Mouse (Mus musculus): ENCODE measurements around the gene Tat. TPM values are rescaled to one million over a fixed set of nuclear protein-coding genes. Genes with fewer than 3 reads are reported as not detected.

Gene Tat
- polyA plus RNA-seq (2015; fragmentation: Nextera tagmentation; extraction: Ambion mirVana), result not detected in 2 replicates

DNA sequence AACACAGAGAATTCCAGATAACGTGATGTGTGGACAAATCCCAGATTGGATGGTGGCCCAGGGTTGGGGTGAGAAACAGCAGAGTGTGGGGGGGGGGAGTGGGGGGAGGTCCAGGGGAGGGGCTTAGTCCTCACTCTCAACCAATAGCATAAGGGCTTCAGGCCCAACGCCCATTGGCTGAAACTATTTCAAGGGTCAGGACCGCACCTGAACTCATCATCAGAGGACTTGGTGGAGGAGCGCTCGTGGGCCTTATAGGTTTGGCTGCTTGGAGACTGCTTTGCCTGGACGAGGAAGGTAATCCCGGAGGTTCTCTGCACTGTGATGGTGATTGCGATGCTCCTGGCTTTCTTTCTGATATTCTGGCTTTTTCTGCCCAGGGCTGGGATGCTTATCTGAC is at the start of gene Tat:
Tat (plus strand) TSS at position 214 of the 400 bp plus-strand sequence.
- no peak for ATAC-seq
- no peaks in the 10 kb centered on the region for H3K9me3 ChIP-seq (replicated peaks)
- no peak within 1 kb of the TSS for H3K4me2 ChIP-seq

DNA sequence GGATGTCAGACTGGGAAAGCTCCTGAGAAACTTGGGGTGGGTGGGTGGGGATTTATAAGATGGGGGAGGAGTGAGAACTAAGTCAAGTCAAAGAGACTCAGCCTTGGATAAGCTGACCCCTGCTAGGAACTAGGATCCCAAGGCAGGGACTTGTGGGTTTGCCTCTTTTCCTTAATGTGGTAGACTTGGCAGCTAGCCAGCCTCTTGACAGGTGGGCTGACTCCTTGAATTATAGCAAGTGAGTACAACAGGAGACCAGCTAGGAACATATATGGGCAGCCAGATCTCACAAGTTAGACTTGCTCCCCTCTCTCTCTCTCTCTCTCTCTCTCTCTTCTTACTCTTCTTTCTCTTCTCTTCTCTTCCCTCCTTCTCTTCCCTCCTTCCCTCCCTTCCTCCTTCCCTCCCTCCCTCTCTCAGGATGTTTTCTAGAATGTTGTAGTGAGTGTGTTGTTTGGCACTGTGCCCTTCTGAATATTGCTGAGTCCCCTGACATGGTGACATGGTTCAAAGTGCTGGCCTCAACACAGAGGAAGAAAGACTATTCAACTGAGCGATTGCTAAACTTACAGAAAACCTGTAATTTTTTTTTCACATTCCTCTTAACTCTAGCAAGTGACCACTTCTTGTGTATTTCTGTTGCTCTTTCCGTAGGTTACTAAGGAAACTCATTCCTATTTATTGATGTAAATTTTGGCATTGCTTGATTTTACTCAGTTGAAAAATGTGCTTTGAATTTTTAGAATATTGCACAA is 48.5 kb upstream of the Tat start:
- Histone ChIP-seq H3K27me3 (no peaks in the 10 kb centered on the region), H3K4me1 (no peaks in the 10 kb centered on the region), H3K4me3 (no peak overlapping the region), H3K9me3 (replicated peaks) (no peaks in the 10 kb centered on the region), H3K4me2 (no peak overlapping the region), H3K9ac (no peak overlapping the region), H3K36me3 (ENCODE audit: poor library complexity, severe bottlenecking) (peaks cover 56% of the 10 kb centered on the region), H3K27ac (no peak overlapping the region)
- ATAC-seq, result no peak
- 92% methylated on average over 2 of the region's 2 CpGs for WGBS

More for the DNA sequence above, at the start of gene Tat:
- Histone ChIP-seq H3K27ac (no peak within 1 kb of the TSS), H3K27me3 (no peaks in the 10 kb centered on the region), H3K36me3 (ENCODE audit: poor library complexity, severe bottlenecking) (no peaks in the 10 kb centered on the region), H3K4me3 (no peak within 1 kb of the TSS), H3K4me1 (no peaks in the 10 kb centered on the region), H3K9ac (no peak within 1 kb of the TSS)
- WGBS, result 86% methylated on average over 8 of the region's 8 CpGs

DNA sequence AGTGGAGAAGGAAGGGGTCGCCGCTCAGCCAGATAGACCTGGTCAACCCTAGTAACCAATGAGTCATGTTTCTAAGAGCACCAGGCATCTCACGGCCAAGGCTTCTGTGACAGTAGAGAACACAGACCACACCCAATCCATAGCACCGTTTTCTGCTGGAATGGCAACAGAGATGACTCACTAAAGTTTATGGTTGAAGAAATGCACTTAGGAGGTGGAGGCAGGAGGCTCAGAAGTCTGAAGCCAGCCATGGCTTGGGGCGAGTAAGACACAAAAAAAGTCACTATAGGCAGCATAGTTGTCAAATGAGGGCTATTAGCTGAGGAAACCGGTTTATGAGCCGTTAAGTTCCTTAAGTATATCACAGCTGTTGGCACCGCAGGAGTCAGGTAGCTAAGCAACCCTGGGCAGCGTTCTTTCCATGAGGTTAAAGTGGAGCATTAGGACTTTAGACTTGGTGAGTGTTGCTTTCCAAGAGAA is 45.0 kb upstream of the Tat start:
- peaks cover 9% of the 10 kb centered on the region for H3K4me1 ChIP-seq
- no peak overlapping the region for H3K9ac ChIP-seq
- no peak overlapping the region for H3K27ac ChIP-seq
- H3K27me3 ChIP-seq, result peaks cover 11% of the 10 kb centered on the region
- peaks cover 31% of the 10 kb centered on the region for H3K36me3 ChIP-seq (ENCODE audit: poor library complexity, severe bottlenecking)
- no peak for ATAC-seq
- H3K9me3 ChIP-seq (replicated peaks), result no peaks in the 10 kb centered on the region
- WGBS, result 62% methylated on average over 9 of the region's 9 CpGs
- no peak overlapping the region for H3K4me3 ChIP-seq
- H3K4me2 ChIP-seq, result no peak overlapping the region

DNA sequence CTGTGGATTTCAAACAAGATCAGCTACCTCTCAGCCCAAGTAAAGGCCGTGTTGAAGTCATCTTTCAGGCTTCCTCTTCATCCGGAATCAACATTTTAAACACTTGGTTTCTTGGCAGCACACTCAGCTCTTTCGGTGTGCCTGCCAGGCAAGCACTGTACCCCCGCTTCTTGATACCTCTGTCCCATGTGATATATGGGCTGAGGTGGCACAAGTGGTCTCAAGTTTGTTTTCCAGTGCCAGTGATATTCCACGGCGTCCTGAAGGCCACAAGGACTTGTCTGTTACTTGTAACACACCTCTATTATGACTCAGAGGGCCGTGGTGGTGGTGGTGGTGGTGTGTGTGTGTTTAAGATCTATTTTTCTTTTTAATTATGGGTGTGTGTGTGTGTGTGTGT is 44.5 kb upstream of the Tat start:
- 85% methylated on average over 7 of the region's 7 CpGs for WGBS
- Histone ChIP-seq H3K27me3 (peaks cover 11% of the 10 kb centered on the region), H3K9me3 (replicated peaks) (no peaks in the 10 kb centered on the region), H3K27ac (no peak overlapping the region), H3K4me1 (peaks cover 9% of the 10 kb centered on the region), H3K9ac (no peak overlapping the region), H3K4me2 (no peak overlapping the region), H3K36me3 (ENCODE audit: poor library complexity, severe bottlenecking) (peaks cover 26% of the 10 kb centered on the region), H3K4me3 (no peak overlapping the region)
- no peak for ATAC-seq

DNA sequence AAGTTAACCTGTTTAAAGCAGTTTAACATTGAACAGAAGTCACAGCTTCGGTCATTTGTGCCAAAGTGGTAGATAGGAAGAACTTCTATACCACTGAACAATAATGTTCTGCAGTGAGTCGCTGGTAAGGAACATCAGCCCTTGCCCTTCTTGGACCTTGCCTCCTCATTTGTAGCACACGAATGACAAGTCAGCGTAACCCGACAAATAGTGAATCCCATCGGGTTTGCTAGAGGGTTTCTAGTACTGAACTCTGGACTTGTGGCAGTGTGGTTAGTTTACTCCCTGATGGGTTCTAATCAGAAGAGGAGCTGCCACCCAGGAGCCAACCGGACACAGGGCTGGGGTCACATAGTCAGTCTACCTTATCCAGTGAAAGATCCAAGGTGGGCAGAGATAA is 44.0 kb upstream of the Tat start:
- H3K4me2 ChIP-seq, result no peak overlapping the region
- ATAC-seq, result no peak
- peaks cover 9% of the 10 kb centered on the region for H3K4me1 ChIP-seq
- H3K27me3 ChIP-seq, result peaks cover 11% of the 10 kb centered on the region
- H3K27ac ChIP-seq, result no peak overlapping the region
- 91% methylated on average over 7 of the region's 7 CpGs for WGBS
- H3K36me3 ChIP-seq (ENCODE audit: poor library complexity, severe bottlenecking), result peaks cover 20% of the 10 kb centered on the region
- no peaks in the 10 kb centered on the region for H3K9me3 ChIP-seq (replicated peaks)
- H3K9ac ChIP-seq, result no peak overlapping the region
- no peak overlapping the region for H3K4me3 ChIP-seq

DNA sequence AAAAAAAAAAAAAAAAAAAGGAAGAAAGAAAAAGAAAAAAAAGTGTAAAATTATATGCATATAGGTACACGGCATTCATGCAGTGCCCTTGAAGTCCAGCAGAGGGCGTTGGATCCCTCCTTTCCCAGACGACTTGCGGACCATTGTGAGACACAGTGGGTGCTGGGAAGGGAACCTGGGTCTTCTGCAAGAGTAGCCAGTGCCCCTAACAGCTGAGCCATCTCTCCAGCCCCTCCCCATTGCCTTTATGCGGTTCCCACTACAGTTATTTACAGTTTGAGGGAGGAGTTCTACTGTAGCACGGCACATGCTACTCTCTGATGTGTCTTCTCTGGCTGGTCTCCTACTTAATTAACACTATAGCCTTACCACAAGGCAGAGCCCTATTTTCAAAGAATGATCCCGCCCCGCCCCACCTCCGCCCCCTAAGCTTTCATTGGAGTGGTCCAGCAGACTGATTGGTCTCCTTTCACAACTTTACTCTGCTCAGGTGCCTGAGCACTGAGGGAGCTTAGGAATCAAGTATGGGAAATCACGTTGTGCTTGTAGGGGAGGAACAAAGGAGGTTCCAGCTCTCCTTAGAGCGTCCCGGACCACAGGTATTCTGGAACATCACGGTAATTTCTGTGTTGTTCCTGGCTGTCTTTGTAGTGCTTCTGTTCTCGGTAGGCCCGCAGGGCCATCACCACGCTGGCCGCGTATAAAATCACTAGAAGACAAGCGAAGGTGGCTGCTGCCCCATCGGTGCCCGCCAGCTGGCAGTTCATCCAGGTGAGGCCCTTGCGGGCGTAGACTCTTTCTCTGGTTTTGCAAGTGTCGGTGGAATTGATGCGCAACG is 42.6 kb upstream of the Tat start:
- Histone ChIP-seq H3K36me3 (ENCODE audit: poor library complexity, severe bottlenecking) (peaks cover 15% of the 10 kb centered on the region; the same call in 1 of the 2 replicates), H3K27me3 (peaks cover 11% of the 10 kb centered on the region), H3K4me2 (peak overlapping the region; percentile 62), H3K4me3 (peak overlapping the region; percentile 41), H3K9ac (peak overlapping the region; percentile 63), H3K27ac (peak overlapping the region; percentile 4; the same call in 1 of the 2 replicates), H3K4me1 (peaks cover 9% of the 10 kb centered on the region), H3K9me3 (replicated peaks) (no peaks in the 10 kb centered on the region)
- peak; percentile 76 for ATAC-seq
- WGBS, result 2% methylated on average over 26 of the region's 26 CpGs

DNA sequence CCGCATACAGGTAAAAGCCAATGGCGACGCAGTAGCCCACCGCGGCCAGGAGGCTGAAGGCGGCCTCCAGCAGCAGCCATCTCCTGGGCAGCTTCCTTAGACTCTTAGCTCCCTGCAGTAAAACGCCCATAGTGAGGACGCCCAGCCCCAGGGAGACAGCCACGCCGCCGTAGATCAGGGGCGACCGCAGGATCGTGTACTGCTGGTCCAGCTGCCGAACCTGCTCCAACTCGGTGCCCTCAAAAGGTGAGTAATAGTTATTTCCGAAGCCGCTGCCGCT is 42.0 kb upstream of the Tat start:
- WGBS, result 2% methylated on average over 19 of the region's 19 CpGs

DNA sequence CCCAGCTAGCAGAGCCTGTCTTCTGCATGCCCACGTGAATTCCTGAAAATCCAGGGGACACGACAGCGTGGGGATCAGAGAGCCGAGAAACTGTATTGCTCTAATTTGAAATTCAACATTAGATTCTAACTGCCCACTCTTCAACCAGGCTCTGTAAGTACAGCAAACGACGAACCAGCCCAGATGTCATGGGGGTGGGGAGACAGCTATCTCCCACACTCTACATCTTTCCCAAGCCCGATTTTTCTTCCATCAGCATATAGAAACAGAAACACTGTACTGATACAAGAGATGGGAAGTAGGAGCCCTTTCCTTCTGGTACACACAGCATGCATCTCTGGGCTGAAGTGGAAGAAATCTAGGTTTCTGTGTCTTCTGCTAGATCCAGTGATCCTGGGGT is 38.1 kb upstream of the Tat start:
- H3K4me1 ChIP-seq, result peaks cover 23% of the 10 kb centered on the region
- no peak for ATAC-seq
- no peaks in the 10 kb centered on the region for H3K9me3 ChIP-seq (replicated peaks)
- H3K36me3 ChIP-seq (ENCODE audit: poor library complexity, severe bottlenecking), result no peaks in the 10 kb centered on the region
- H3K27ac ChIP-seq, result no peak overlapping the region
- no peak overlapping the region for H3K9ac ChIP-seq
- H3K27me3 ChIP-seq, result peaks cover 11% of the 10 kb centered on the region
- H3K4me3 ChIP-seq, result no peak overlapping the region
- no peak overlapping the region for H3K4me2 ChIP-seq
- WGBS, result 77% methylated on average over 7 of the region's 7 CpGs

More for the DNA sequence above, 42.0 kb upstream of the Tat start:
- peak; percentile 36; the same call in 1 of the 2 replicates for ATAC-seq
- Histone ChIP-seq H3K4me2 (peak overlapping the region; percentile 62), H3K36me3 (ENCODE audit: poor library complexity, severe bottlenecking) (peaks cover 10% of the 10 kb centered on the region; the same call in 1 of the 2 replicates), H3K27ac (0 out of 2 replicates have a peak overlapping the region, but pooled peaks have one; percentile 4), H3K9me3 (replicated peaks) (no peaks in the 10 kb centered on the region), H3K4me3 (peak overlapping the region; percentile 41), H3K4me1 (peaks cover 9% of the 10 kb centered on the region), H3K27me3 (peaks cover 11% of the 10 kb centered on the region), H3K9ac (peak overlapping the region; percentile 63)

DNA sequence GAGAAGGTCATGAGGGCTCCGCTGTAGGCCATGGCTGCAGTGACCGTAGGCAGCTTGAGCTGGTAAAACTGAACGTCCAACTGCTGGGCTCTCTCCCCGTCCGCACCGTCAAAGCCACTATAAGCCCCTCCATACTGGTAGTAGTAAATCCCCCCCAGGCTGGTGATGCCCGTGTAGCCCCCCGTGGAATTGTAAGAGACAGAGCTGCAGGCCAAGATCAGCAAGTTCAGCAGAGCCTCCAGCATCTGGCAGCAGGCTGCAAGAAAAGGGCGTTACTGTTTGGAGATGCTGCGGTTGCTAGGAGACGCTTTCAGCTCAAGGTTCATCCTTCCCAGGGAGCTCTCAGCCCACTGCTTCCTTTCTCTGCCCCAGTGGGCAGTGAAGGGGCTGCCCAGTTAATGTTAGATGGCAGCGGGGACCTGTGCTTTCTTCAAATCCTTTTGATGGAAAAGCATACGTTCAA is 35.7 kb upstream of the Tat start:
- no peak overlapping the region for H3K9ac ChIP-seq

DNA sequence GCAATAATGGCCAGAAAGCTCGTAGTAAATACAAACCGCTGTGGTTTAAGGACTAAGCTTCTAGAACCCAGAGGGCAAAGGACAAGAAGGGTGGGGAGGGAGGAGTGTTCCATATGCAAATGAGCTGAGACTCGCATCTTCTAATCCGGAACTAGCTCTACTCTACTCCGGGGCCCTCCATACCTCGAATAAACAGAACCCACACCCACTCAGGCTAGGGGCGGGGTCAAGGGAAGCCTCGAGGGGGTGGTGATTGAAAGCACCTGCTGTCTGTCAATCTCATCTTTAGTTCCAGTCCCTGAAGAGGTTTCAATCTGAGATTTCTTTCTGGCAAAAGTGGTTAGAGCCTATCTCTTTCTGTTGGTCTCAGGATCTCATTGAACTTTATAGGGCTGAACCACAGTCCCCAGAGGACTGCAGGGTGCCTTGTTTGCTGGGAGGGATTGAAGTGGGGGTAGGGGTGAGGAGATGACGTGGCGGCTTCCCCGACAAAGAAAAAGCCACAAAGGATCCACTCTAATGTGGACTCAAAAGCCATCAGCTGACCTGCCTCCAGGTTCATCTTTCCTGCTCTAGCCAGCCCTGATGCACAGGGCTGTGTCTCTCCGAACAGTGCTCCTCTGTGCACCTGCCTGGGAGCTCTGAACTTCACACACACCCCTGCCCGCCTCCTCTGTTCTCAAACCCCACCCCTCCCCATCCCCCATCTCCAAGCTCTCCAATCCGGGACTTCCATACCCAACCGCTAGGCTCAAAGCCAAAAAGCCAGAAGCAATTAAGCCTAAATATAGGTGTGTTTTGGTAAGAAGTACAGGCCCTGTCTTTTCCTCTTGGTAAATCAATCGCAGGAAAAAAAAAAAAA is 32.8 kb upstream of the Tat start:
- H3K4me2 ChIP-seq, result peak overlapping the region; percentile 42
- no peaks in the 10 kb centered on the region for H3K9me3 ChIP-seq (replicated peaks)
- H3K27me3 ChIP-seq, result peaks cover 25% of the 10 kb centered on the region
- peak overlapping the region; percentile 30; the same call in 1 of the 2 replicates for H3K9ac ChIP-seq
- H3K4me3 ChIP-seq, result no peak overlapping the region
- peak; percentile 56; the same call in 1 of the 2 replicates for ATAC-seq
- H3K27ac ChIP-seq, result no peak overlapping the region
- 4% methylated on average over 16 of the region's 16 CpGs for WGBS
- peaks cover 34% of the 10 kb centered on the region for H3K4me1 ChIP-seq
- H3K36me3 ChIP-seq (ENCODE audit: poor library complexity, severe bottlenecking), result no peaks in the 10 kb centered on the region

More for the DNA sequence above, 35.7 kb upstream of the Tat start:
- H3K27ac ChIP-seq, result no peak overlapping the region; the same call in 1 of the 2 replicates
- no peaks in the 10 kb centered on the region for H3K36me3 ChIP-seq (ENCODE audit: poor library complexity, severe bottlenecking)
- ATAC-seq, result peak; percentile 60; the same call in 1 of the 2 replicates
- H3K4me3 ChIP-seq, result no peak overlapping the region
- H3K4me1 ChIP-seq, result peaks cover 25% of the 10 kb centered on the region
- H3K27me3 ChIP-seq, result peaks cover 3% of the 10 kb centered on the region; the same call in 1 of the 2 replicates
- WGBS, result 34% methylated on average over 13 of the region's 13 CpGs
- no peak overlapping the region for H3K4me2 ChIP-seq
- H3K9me3 ChIP-seq (replicated peaks), result no peaks in the 10 kb centered on the region

DNA sequence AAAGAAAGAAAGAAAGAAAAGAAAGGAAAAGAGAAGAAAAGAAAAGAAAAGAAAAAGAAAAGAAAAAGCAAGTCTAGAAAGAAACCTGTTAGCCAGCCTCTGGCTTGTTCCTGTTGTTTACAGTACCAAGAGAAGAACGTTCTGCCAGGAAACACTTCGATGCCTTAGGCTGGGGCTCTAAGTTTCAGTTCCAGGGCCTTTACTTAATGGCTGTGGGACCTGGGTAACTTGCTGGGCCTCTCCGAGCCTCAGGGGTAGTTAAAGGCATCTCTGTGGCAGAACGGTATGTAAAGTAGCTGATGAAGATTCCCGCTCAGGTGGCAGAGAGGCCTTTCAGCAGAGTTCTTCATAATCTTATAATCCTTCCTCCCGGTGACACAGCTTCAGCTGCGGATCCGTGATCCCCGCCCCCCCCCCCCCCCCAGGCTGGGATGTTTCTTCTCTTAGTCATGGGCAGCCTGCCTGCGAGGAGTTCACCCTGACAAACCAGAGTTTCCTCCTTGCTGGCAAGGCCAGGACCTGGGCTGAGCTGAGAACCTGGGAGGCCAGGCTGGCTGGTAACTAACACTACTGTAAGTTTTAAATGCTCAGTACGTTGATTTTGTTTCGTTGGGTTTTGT is 32.1 kb upstream of the Tat start:
- H3K9me3 ChIP-seq (replicated peaks), result no peaks in the 10 kb centered on the region
- ATAC-seq, result no peak
- H3K4me1 ChIP-seq, result peaks cover 34% of the 10 kb centered on the region
- no peak overlapping the region; the same call in 1 of the 2 replicates for H3K27ac ChIP-seq
- H3K27me3 ChIP-seq, result peaks cover 28% of the 10 kb centered on the region
- H3K4me2 ChIP-seq, result no peak overlapping the region
- no peak overlapping the region for H3K4me3 ChIP-seq
- no peak overlapping the region for H3K9ac ChIP-seq
- WGBS, result 25% methylated on average over 12 of the region's 12 CpGs
- no peaks in the 10 kb centered on the region for H3K36me3 ChIP-seq (ENCODE audit: poor library complexity, severe bottlenecking)

Measured in forebrain, embryonic 13.5 days (tissue).